Mouse (Mus musculus) CH12.LX (cell line): ENCODE results near the gene Sbno1. TPM values are rescaled to one million over a fixed set of nuclear protein-coding genes. Genes with fewer than 3 reads are reported as not detected.

Source experiments
- DNase-seq: peaks from one replicate; pipeline ENCODE4 v3.0.0-alpha.2; 2013; ENCODE audit errors: extremely low read depth
- H3K27ac ChIP-seq: 2 replicates; pipeline ENCODE4 v1.5.1; 2012; ENCODE audit warnings: low read depth, mild to moderate bottlenecking, control low read depth, moderate library complexity; ENCODE audit not compliant: insufficient read depth
- H3K27me3 ChIP-seq: replicated peaks from 2 replicates; pipeline ENCODE3; 2012; ENCODE audit warnings: inconsistent platforms
- H3K36me3 ChIP-seq, 2 experiments: replicated peaks in 1 of 2; 2 replicates each; pipeline versions ENCODE3 to v1.6.1; 2012; ENCODE audit warnings: inconsistent platforms in 1 of 2, low read length in 1 of 2, mild to moderate bottlenecking in 1 of 2, mixed read lengths in 1 of 2, moderate library complexity in 1 of 2; ENCODE audit not compliant: control insufficient read depth in 1 of 2, insufficient read depth in 1 of 2
- H3K4me1 ChIP-seq, 2 experiments: 2 replicates each; pipeline ENCODE4 v1.6.1; 2012; ENCODE audit warnings: inconsistent platforms in 1 of 2, moderate library complexity in 1 of 2; ENCODE audit not compliant: insufficient read depth in 2 of 2, control insufficient read depth in 1 of 2
- H3K4me2 ChIP-seq: 2 replicates; pipeline ENCODE4 v1.6.1; 2012; ENCODE audit warnings: low read depth, mild to moderate bottlenecking, control low read depth; ENCODE audit not compliant: poor library complexity, insufficient read depth, severe bottlenecking
- H3K4me3 ChIP-seq, 3 experiments: fragments of 150-350 bp in 1 of 3; sonication (generic) in 1 of 3; replicated peaks in 1 of 3; 2 replicates each; pipeline versions ENCODE3 to v1.5.1; 2011 to 2012; ENCODE audit warnings: low read depth in 2 of 3, low read length in 2 of 3, mild to moderate bottlenecking in 2 of 3, moderate library complexity in 2 of 3, control low read depth in 1 of 3, improper control_type of control experiment in 1 of 3, inconsistent platforms in 1 of 3, mixed read lengths in 1 of 3; ENCODE audit not compliant: poor library complexity in 1 of 3
- H3K79me2 ChIP-seq: replicated peaks from 2 replicates; pipeline ENCODE4 v1.6.1; 2012; ENCODE audit warnings: mild to moderate bottlenecking, moderate library complexity; ENCODE audit not compliant: control insufficient read depth, poor library complexity, insufficient read depth, severe bottlenecking; ENCODE audit errors: extremely low read depth
- H3K9ac ChIP-seq: 2 replicates; pipeline ENCODE4 v1.6.1; 2012; ENCODE audit warnings: low read depth, mild to moderate bottlenecking, control low read depth, moderate library complexity; ENCODE audit not compliant: insufficient read depth
- H3K9me3 ChIP-seq: replicated peaks from 2 replicates; pipeline ENCODE3; 2012; ENCODE audit warnings: low read length, inconsistent platforms, mixed read lengths
- BHLHE40 ChIP-seq: IDR thresholded peaks from 2 replicates; pipeline ENCODE4 v1.6.1; 2011; ENCODE audit warnings: mild to moderate bottlenecking, low read depth, low read length, improper control_type of control experiment
- CTCF ChIP-seq, 2 experiments: IDR thresholded peaks in 1 of 2; conservative IDR thresholded peaks in 1 of 2; 2 replicates each; pipeline ENCODE4 v1.5.1; 2011 to 2012; ENCODE audit warnings: low read depth in 2 of 2, low read length in 2 of 2, improper control_type of control experiment in 1 of 2, inconsistent platforms in 1 of 2, mild to moderate bottlenecking in 1 of 2, moderate library complexity in 1 of 2
- E2F4 ChIP-seq: IDR thresholded peaks from 2 replicates; pipeline ENCODE4 v1.6.1; 2011; ENCODE audit warnings: low read depth, low read length, improper control_type of control experiment; ENCODE audit not compliant: insufficient replicate concordance
- EP300 ChIP-seq: IDR thresholded peaks from 2 replicates; pipeline ENCODE4 v1.6.1; 2011; ENCODE audit warnings: low read length, improper control_type of control experiment
- GABPA ChIP-seq: IDR thresholded peaks from 2 replicates; pipeline ENCODE4 v1.6.1; 2012; ENCODE audit warnings: low read depth, low read length, improper control_type of control experiment, inconsistent platforms; ENCODE audit not compliant: insufficient replicate concordance
- HCFC1 ChIP-seq: IDR thresholded peaks from 2 replicates; pipeline ENCODE4 v1.6.1; 2012; ENCODE audit warnings: low read depth, mild to moderate bottlenecking, inconsistent platforms, low read length, improper control_type of control experiment
- KAT2A ChIP-seq: IDR thresholded peaks from 2 replicates; pipeline ENCODE4 v1.6.1; 2012; ENCODE audit warnings: low read length, improper control_type of control experiment, inconsistent platforms; ENCODE audit not compliant: insufficient replicate concordance
- MXI1 ChIP-seq: IDR thresholded peaks from 2 replicates; pipeline ENCODE4 v1.6.1; 2011; ENCODE audit warnings: mild to moderate bottlenecking, low read depth, low read length, improper control_type of control experiment
- MYC ChIP-seq: IDR thresholded peaks from 2 replicates; pipeline ENCODE4 v1.6.1; 2011; ENCODE audit warnings: low read depth, mild to moderate bottlenecking, improper control_type of control experiment, low read length
- NELFE ChIP-seq: IDR thresholded peaks from 2 replicates; pipeline ENCODE4 v1.6.1; 2011; ENCODE audit warnings: low read depth, low read length, improper control_type of control experiment
- USF1 ChIP-seq: IDR thresholded peaks from 2 replicates; pipeline ENCODE4 v1.6.1; 2014; ENCODE audit warnings: low read depth, mild to moderate bottlenecking, inconsistent platforms, low read length, improper control_type of control experiment
- ZC3H11A ChIP-seq: IDR thresholded peaks from 2 replicates; pipeline ENCODE4 v1.6.1; 2012; ENCODE audit warnings: low read depth, mild to moderate bottlenecking, inconsistent platforms, low read length, improper control_type of control experiment
- dilution Hi-C: fragments of 300-500 bp; cut with MboI; formaldehyde crosslinking; loops from 2 replicates; pipeline ENCODE4 v1.14.3; 2020; ENCODE audit warnings: low sequenced_read_pairs; ENCODE audit not compliant: extremely low pct_unique_long_range_greater_than_20kb, extremely low pct_ligation_motif_present
- in situ Hi-C: fragments of 300-500 bp; cut with MboI; formaldehyde crosslinking; loops from 3 replicates; pipeline ENCODE4 v1.14.3; 2019; ENCODE audit warnings: low sequenced_read_pairs, low pct_ligation_motif_present, low pct_unique_long_range_greater_than_20kb, mixed read lengths
- polyA plus RNA-seq: library from polyadenylated mRNA; unstranded; fragments of >175 nt; gene quantifications from 2 replicates; pipeline ENCODE4 v1.2.1, GENCODE M21; 2012; ENCODE audit warnings: low read depth; ENCODE audit not compliant: insufficient read length
- total RNA-seq, 2 experiments: library from RNA; depleted of rRNA; stranded (reverse); fragments of 300-350 nt in 1 of 2; fragments of >200 nt in 1 of 2; gene quantifications; 2 replicates each; pipeline ENCODE4 v1.2.3; 2012 to 2014

Gene Sbno1
- total and polyA plus RNA-seq, 3 experiments: 35.0 to 48.5 (median 38.3) TPM

GRCm38 (mm10) chr5:124454082-124454419 is 28.2 kb upstream of the Sbno1 start:
- in situ Hi-C loops (no loop called here), dilution Hi-C loops (no loop called here)
- no peak overlapping the region for H3K27ac ChIP-seq
- H3K4me3 ChIP-seq: no peak overlapping the region
- DNase-seq: no peak
- TF ChIP-seq HCFC1 (no peak), E2F4 (no peak), NELFE (no peak), ZC3H11A (no peak), CTCF (conservative IDR thresholded peaks at IDR 0.05 in 1 of 2, IDR thresholded peaks at IDR 0.05 in 1 of 2; ENCODE audit: low read depth in 2 of 2, low read length in 2 of 2) (no peak), BHLHE40 (no peak), MYC (no peak), GABPA (no peak), EP300 (no peak), USF1 (no peak)
- H3K9me3 ChIP-seq: no peaks in the 10 kb centered on the region
- peaks cover 9 to 62% of the 10 kb centered on the region in 2 experiments; a peak in 3 of 4 replicates for H3K4me1 ChIP-seq
- H3K4me2 ChIP-seq: no peak overlapping the region
- H3K27me3 ChIP-seq: no peaks in the 10 kb centered on the region
- H3K79me2 ChIP-seq: peaks cover 55% of the 10 kb centered on the region
- peaks cover 88 to 95% of the 10 kb centered on the region in 2 experiments for H3K36me3 ChIP-seq
- H3K9ac ChIP-seq: no peak overlapping the region

DNA sequence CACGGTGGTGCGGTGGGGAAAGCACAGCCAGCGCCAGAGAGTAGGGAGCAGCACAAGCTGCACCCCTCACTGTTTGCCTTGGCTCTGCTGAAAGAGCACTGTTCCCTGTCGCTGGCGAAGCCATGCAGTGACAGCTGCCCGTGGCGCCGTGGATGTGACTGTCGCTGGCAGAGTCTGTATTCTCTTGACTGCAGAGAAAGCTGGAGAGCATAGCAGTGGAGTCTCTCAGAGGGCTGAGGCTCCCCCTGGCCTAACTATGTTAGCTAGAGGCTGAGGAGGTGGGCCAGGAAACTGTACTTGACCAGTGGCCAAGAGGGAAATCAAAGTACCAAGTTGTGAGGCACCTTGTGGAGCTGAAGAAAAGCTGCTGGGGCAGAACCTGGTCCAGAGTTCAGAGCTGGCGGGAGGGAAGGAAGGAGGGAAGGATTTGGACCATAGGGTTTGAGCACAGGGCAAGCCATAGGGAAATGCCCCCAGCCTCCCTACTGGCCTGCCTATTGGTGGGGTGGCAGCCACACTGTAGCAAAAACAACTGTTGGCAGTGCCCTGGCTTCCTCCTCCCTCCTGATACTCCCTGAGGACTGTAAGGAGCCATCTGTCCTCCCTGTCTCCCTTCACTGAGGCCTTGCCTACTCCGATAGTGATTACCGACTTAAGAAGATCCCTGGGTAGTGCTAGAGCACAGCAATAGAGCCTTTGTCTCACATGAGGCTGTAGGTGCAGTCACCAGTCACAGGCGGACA is 27.7 kb upstream of the Sbno1 start:
- TF ChIP-seq MXI1: no peak
- no peak for TF ChIP-seq HCFC1
- TF ChIP-seq KAT2A: no peak
- no peak for TF ChIP-seq MYC
- no peak overlapping the region for H3K9ac ChIP-seq
- H3K4me2 ChIP-seq: no peak overlapping the region
- H3K9me3 ChIP-seq: no peaks in the 10 kb centered on the region
- H3K27me3 ChIP-seq: no peaks in the 10 kb centered on the region
- H3K27ac ChIP-seq: peak overlapping the region; percentile 11; the same call in 1 of the 2 replicates
- no peak overlapping the region for H3K4me3 ChIP-seq
- no peak for DNase-seq
- H3K36me3 ChIP-seq: peaks cover 87 to 95% of the 10 kb centered on the region in 2 experiments
- dilution Hi-C loops: no loop called here
- in situ Hi-C loops: no loop called here
- peaks cover 60% of the 10 kb centered on the region for H3K79me2 ChIP-seq
- H3K4me1 ChIP-seq: peaks cover 13 to 62% of the 10 kb centered on the region in 2 experiments
